Mouse (Mus musculus): ENCODE measurements around the gene Gm17689.

DNA sequence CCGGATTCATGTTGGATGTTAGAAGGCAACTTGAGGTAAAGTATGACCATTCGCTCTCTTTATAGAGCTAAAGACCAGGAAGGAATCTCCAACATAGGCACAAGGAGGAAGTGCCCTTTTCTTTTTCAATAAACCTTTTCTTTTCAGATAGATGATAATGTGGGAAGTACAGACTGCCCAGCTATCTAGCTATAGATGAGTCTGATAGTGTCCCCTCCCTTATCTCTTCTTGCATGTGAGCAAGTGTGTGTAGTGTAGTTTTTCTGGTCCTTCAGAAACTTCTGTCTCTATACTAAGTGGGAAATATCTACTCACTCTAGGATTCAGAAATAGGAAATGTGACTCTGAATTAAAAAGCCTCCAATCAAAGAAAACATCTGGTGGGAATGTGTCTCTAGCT, 40.6 kb downstream of the Gm17689 start, which contains the start of gene Gm5615:
- TF ChIP-seq CTCF (IDR thresholded peaks at IDR 0.05; ENCODE audit: low read depth) = no peak
- TF ChIP-seq EP300 (optimal IDR thresholded peaks at IDR 0.05) = no peak
